Mouse (Mus musculus) left cerebral cortex, postnatal 14 days (tissue): ENCODE measurements around the gene Map4k1. TPM values are rescaled to one million over a fixed set of nuclear protein-coding genes. Genes with fewer than 3 reads are reported as not detected.

ENCODE experiments used
- DNase-seq, 2 experiments: peaks; one replicate each; pipeline ENCODE4 v3.0.0; 2021 to 2022; ENCODE audit warnings: low spot score in 2 of 2, mixed read lengths in 1 of 2
- intact Hi-C: fragments of 180-260 bp; cut with DNase I; formaldehyde crosslinking; loops from one replicate; pipeline ENCODE4 v1.15.1; 2025
- microRNA-seq, 2 experiments: library from miRNA; unstranded; fragments of <30 nt; microRNA quantifications; one replicate each; pipeline ENCODE4 v1.2.0; 2022
- total RNA-seq, 2 experiments: library from RNA; stranded (reverse); gene quantifications; 2 replicates each; pipeline ENCODE4 v1.2.3; 2021

Gene Map4k1
- total RNA-seq, 2 experiments from 2014 or later: 2.0 to 3.7 TPM

DNA sequence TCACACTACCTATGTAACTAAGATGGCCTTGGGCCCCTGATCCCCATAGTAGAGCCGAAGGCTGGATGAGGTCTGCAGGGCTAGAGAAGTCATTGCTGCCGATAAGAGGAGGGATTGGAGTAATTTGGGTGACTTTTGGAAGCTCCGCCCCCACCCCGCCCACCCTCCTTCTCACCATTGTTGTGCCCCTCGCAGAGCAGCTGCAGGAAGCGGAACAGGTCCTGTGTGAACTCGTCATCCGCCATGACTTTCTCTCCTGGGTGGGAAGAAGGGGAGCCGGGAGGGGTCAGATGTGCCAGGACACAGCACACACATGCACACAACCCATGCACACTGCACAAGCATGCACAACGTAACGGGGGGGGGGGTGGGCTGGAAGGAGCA lies 61.8 kb downstream of the Map4k1 start:
- DNase-seq: no peak
- intact Hi-C loops: loop anchor here (10.0 kb wide), 1 partner anchor 61 kb away; no protein-coding TSS in a partner anchor

DNA sequence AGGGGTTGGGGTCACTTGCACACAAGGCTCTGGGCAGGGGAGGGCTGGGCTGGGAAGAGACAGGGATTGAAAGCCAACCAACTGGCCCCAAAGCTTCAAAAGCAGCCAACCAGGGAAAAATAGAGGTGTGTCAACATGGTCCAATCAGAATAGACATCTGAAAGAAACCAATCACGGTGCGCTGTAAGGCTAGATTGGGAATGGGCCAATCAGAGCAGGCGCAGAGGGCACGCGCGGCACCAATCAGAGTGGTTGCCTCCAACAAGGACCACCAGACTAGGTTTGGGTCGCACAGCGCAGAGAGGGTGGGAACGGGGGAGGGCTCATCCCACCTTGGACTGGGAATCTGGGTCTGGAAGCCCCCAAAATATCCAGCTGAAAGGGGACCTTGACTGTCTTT lies 62.5 kb downstream of the Map4k1 start:
- intact Hi-C loops: loop anchor here (10.0 kb wide), 1 partner anchor 60 kb away; no protein-coding TSS in a partner anchor
- DNase-seq: no peak

DNA sequence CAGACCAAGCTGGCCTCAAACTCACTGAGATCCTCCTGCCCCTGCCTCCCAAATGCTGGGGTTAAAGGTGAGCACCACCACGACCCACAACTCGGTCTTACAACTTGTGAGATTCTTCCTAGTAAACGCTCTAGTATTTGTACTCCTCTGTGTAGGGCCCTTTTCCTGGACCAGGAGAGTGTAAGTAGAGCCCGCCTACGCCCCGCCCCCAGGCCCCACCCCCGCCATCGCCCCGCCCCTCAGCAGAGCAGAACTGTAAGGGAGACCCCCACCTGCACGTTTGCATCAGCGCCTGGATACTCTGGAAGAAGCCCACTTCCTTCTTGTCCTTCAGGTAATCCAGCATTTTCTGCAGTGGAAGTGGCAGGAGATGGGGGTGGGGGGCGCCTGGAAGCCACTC lies 64.7 kb downstream of the Map4k1 start:
- DNase-seq: no peak
- intact Hi-C loops: loop anchor here (10.0 kb wide), 1 partner anchor 58 kb away; no protein-coding TSS in a partner anchor

DNA sequence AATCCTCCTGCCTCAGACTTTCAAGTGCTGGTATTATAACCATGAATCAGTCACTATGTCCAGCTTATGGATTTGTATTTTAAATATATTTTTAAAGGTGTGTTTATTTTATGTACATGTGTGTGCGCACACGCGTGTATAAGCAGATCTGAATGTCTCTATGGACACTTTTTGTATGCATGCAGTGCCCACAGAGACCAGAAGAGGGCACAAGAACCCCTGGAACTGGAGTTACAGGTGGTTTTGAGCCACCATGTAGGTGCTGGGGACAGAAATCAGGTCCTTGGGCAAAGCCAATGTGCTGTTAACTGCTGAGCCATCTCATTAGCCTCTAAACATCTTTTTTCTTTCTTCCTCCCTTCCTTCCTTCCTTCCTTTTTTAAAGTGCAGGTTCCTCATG lies 66.2 kb downstream of the Map4k1 start:
- DNase-seq: no peak
- intact Hi-C loops: loop anchor here (10.0 kb wide), 1 partner anchor 57 kb away; no protein-coding TSS in a partner anchor

DNA sequence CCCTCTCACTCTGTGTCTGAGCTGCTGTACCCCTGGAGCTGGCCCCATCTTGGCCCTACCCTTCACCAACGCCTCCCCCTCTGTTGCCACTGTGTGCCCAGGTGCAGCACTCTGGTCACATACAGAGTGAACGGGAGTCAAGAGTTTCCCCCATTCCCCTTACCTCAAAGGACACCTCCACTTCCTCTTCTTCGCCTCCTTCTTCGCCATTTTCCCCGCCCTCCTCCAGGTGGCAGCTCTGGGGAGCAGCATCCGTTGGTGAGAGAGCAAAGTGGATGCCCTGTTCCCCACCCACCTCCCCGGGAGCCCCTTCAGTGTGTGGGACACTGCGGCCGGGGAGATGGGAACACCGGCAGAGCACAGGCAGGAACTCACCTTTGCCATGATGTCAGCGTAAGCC lies 66.8 kb downstream of the Map4k1 start:
- no peak for DNase-seq
- intact Hi-C loops: loop anchor here (10.0 kb wide), 1 partner anchor 56 kb away; no protein-coding TSS in a partner anchor

DNA sequence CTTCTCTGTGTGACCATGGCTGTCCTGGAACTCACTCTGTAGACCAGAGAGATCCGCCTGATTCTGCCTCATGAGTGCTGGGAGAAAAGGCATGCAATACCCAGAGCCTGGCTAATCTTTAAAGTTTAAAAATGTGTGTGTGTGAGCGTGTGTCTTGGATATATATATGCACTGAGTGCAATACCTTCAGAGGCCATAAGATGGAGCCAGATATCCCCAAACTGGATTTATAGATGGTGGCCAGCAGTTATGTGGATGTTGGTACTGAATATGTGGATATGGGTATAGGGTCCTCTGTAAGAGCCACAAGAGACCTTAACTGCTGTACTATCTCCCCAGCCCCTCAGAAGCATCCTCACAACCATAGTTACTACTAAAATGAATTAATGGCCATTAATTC lies 68.9 kb downstream of the Map4k1 start:
- peak; percentile 81 to 91 for DNase-seq
- intact Hi-C loops: loop anchor here (10.0 kb wide), 3 partner anchors 104 to 474 kb away; partner anchors contain the start of gene Fam98c

DNA sequence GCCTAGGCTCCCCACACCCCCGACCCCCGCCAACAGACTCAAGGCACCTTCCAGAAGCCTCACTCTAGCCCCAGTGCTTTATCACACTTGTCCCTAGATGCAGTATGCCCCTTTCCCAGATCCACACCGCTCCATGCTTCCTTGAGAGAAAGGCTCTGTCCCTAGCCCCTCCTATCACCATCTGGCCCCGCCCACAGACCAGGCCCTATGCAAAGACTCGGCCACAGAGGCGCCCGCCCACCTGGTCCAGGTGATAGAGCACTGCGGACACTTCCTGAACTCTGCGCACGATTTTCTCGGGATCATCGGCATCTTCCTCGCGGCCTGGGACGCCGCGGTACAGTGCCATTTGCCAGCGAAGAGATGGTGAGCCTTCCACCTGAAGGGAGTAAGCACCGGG lies 71.0 kb downstream of the Map4k1 start:
- no peak for DNase-seq
- intact Hi-C loops: loop anchor here (2.0 to 10.0 kb wide), 4 partner anchors 102 to 472 kb away; partner anchors contain the start of gene Fam98c

Small RNAs within 50 kb of the gene (microRNA-seq; reads per million reads assigned to microRNA genes)
- gene Gm44408: 0 reads per million in 2 experiments

Other genes starting within 250 kb of the Map4k1 start
- 10 to 100 TPM; 60.4 to 66.5 TPM for gene Mrps12, start 240.2 kb upstream of the Map4k1 start, total RNA-seq
- 10 to 100 TPM; 13.0 to 17.9 TPM for gene Sars2, start 240.1 kb upstream of the Map4k1 start, total RNA-seq
- gene Ccer2, start 225.9 kb upstream of the Map4k1 start, total RNA-seq: 1 to 10 TPM; 1.3 TPM
- 100 to 1,000 TPM; 189 to 230 TPM for gene Sirt2, start 215.3 kb upstream of the Map4k1 start, total RNA-seq
- gene Nfkbib, start 214.5 kb upstream of the Map4k1 start, total RNA-seq: 10 to 100 TPM; 39.3 to 39.6 TPM
- gene Rinl, start 193.1 kb upstream of the Map4k1 start, total RNA-seq: 1 to 10 TPM; 1.6 to 2.5 TPM
- gene Hnrnpl, start 173.5 kb upstream of the Map4k1 start, total RNA-seq: 100 to 1,000 TPM; 401 to 422 TPM
- gene Ech1, start 156.8 kb upstream of the Map4k1 start, total RNA-seq: 10 to 100 TPM; 43.6 to 44.2 TPM
- gene Lgals4, start 148.2 kb upstream of the Map4k1 start, total RNA-seq: 1 to 10 TPM; 2.6 TPM
- under 1 TPM in 1 of 2 experiments, not detected in 1; 0.47 TPM for gene Lgals7, start 118.2 kb upstream of the Map4k1 start, total RNA-seq
- gene Capn12, start 100.6 kb upstream of the Map4k1 start, total RNA-seq: 1 to 10 TPM in 1 of 2 experiments, under 1 TPM in 1; 0.59 to 1.3 TPM
- gene Actn4, start 19.7 kb upstream of the Map4k1 start, total RNA-seq: 100 to 1,000 TPM; 177 to 205 TPM
- 100 to 1,000 TPM; 163 to 174 TPM for gene Eif3k, start 186 bp upstream of the Map4k1 start, total RNA-seq
- gene Ryr1, start 143.1 kb downstream of the Map4k1 start, total RNA-seq: 1 to 10 TPM; 6.1 to 8.2 TPM
- gene Rasgrp4, start 152.8 kb downstream of the Map4k1 start, total RNA-seq: 1 to 10 TPM; 1.8 to 2.2 TPM
- gene Fam98c, start 174.2 kb downstream of the Map4k1 start, total RNA-seq: 10 to 100 TPM; 32.7 to 37.5 TPM
- gene Ggn, start 188.2 kb downstream of the Map4k1 start, total RNA-seq: 1 to 10 TPM in 1 of 2 experiments, under 1 TPM in 1; 0.92 to 1.2 TPM
- gene Spred3, start 188.4 kb downstream of the Map4k1 start, total RNA-seq: 10 to 100 TPM; 45.7 to 48.0 TPM
- 100 to 1,000 TPM; 161 to 165 TPM for gene Psmd8, start 198.7 kb downstream of the Map4k1 start, total RNA-seq
- gene Catsperg1, start 232.0 kb downstream of the Map4k1 start, total RNA-seq: 1 to 10 TPM; 1.3 to 1.5 TPM